Mouse (Mus musculus): ENCODE measurements around the gene Tbrg4.

- TF ChIP-seq POLR2A (IDR thresholded peaks at IDR 0.05; ENCODE audit: low read depth, low read length) (no peak), CTCF (IDR thresholded peaks at IDR 0.05; ENCODE audit: borderline replicate concordance, insufficient read depth, low read length) (no peak)
Measured at GRCm38 (mm10) chr11:6638537-6638936, 12.7 kb upstream of the Tbrg4 start, which contains the start of gene Wap.
